Mouse (Mus musculus): ENCODE measurements around the gene Cldn11.

Cldn11 gene

DNA sequence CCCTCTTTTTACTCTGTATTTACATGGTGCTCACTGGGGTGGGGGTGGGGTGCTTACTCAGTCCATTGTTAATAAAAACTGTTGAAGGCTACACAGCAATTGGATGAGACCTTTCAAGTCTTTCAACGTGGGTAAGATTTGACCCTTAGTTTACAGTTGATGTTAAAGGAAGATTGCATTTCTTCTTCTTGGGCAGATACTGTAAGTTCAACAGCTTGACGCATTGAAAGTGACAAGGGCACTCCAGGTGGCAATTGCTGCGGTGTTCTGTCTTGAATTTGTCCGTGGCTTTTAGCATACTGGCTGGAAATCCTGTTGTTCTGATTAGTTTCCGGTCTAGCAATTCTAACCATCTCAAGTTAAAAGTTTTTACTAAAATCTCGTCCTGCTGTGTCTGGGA is 11.6 kb downstream of the Cldn11 start:
- no peak for DNase-seq

DNA sequence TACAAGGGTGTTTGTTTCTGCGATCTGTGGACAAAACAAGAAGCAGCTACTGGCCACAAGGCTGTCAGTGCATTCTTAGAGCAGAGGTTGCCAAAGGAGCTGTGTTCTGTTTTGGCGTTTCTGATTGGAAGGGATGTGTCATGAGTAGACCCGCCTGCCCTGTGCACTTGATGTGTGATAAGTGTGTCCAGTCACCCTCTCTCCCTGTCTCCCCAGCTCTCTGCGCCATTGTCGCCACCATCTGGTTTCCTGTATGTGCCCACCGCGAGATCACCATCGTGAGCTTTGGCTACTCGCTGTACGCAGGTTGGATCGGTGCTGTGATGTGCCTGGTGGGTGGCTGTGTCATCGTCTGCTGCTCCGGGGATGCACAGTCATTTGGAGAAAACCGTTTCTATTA is 13.1 kb downstream of the Cldn11 start:
- DNase-seq = no peak

DNA sequence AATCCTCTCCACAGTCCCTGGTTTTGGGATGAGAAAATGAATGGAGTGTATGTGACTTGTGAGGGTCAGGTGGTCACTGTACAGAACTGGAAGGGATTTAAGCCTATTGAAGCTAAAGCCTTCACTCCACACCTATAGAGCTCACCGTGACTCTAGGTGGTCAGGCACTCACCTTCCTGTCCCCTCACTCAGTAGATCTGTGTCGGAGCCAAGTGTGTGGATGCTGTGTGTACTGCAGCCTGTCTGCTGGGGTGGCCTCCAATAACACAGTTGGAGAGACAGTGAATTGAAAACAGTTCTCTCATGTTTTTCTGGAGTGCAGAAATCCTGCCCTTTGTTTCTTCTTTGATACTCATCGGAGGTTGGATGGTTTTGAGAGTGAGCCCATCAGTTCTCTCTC is 16.1 kb downstream of the Cldn11 start:
- no peak for DNase-seq

DNA sequence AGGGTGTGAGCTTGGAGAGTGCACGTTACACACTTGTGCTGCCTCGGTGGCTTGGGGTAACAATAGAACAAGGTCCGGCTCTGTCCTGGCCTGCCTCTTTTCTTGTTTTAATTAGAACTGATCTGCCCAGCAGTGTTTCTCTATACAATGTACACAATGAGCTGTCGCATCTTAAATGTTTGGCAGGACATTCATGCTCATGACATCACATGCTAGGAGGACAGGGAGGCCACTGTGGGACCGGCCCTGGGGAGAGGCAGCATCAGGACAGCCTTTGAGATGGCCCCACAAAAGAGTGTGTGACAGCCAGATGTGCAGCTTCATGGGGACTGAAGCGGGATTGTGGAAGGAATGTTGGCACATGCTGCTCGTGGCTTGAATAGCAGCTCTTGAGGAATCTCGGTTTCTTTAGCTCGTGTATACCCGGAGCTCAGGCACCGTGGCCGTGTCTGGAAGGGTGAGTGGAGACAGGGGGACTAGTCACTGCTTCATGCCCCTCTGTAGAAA is 16.7 kb downstream of the Cldn11 start:
- DNase-seq = no peak

DNA sequence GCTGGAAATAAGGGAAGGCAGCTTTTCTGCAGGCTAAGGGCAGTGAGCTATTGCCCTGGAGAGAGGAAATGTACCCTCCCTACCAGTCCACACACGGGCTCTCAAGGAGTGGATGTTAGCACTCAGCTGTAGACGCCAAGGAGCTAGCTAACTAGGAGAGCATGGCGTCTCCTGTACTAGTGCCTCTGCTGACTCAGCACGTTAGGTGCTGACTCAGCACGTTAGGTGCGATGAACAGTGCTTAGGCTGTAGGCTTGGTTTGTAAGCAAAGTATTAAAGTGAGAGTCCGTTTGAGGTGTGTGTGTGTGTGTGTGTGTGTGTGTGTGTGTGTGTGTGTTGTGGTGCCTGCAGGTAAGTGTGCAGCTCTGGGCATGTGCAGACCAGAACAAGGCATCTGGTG is 40.6 kb downstream of the Cldn11 start:
- no peak for DNase-seq

DNA sequence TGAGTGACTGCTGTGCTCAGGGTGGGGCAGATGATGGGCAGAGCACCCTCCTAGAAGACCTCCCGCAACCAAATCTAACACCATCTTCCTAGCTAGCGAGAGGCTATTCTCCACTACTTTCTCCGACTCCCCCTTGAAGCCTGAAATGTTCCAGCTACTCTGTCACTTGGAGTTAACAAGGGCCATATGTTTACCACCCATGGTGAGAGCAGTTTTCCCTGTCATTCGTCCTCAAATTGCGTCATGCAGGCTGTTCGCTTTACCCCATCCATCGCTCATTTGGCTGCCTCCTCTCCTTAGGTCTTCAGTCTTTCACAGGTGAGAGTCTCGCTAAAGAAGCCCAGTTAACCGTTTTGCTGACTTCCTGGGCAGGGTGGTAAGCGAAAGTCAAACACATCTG is 41.7 kb downstream of the Cldn11 start:
- DNase-seq = no peak

DNA sequence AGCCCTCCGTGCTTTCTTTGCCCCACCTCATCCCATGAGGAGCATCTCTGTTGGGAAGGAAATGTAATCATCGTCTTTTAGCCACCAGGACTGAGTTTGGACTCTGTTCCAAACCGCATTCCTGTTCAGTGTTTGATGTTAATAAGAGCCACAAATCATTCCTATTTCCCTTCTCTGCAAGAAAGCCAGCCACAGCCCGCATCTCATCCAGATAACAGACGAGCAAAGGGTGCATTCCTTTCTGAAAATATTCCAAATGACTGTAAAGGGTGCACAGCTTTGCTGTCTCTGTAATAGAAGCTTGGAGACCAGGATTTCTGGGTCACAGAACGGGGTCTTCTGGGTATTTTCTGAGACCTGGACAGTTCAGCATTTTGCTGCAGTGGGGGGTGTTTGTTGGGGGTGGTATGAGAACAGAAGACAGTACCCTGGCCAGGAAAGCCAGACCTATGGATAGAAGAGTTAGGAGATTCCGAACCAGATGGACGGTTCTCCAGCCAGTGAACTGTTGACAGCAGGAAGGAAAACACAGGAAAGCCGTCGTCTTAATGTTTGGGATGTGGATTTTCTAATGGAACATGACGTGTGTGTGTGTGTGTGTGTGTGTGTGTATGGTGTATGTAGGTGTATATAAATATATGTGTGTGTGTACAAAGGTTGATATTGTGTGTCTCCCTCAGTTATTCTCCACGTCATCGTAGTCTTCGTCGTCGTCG is 49.6 kb downstream of the Cldn11 start:
- no peak for DNase-seq

DNA sequence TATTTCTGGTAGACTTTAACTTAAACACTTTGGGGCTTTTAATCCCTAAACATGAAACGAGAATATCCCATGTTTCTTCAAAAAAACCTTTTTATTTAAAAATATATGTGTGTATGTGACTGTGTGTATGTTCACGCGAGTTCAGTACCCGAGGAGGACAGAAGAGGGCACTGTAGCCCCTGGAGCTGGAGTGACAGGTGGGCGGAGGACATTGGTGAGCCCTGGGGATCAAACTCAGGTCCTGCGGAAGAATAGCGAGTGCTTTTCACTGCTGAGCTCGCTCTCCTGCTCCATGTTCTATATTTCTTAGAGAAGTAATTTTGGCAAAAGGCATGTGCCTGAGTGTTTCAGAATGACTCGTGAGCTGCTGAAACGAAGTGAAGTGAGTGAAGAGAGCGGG is 54.2 kb downstream of the Cldn11 start:
- no peak for DNase-seq

DNA sequence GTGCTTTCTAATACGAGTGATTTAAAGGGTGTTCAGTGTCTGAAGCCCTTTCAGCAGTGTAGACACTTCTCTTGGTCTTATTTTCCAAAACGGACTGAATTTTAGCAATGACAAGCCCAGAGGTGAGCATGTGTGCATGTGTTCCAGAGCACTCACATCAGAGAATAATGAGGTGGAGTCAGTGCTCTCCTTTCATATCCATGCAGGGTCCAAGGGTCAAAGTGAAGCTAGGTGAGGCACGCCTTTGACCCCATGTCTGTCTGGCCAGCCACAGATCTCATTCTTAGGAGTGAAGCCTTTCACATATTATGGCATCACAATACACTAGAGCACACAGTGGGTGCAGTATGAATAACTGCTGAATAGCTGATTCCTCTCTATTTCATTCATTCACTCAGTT is 55.4 kb downstream of the Cldn11 start:
- DNase-seq = no peak

DNA sequence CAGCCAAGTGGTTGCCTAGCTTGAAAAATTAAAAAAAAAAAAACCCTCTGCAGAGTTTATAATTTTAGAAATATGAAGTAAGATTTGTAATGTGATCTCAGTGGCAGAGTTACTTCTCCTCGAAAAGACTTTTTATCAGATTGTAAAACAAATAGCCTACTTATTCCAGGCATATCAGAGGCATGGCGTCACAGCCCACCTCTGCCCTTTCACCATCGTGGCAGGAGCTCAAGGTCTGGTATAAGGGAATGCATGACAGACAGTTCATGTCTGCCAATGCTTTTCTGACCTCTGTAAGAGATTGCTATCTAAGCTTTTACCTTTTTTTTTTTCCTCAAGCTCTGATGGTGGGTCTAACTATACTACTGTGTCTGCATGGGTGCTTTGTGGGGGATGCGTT is 58.3 kb downstream of the Cldn11 start:
- DNase-seq = no peak

DNA sequence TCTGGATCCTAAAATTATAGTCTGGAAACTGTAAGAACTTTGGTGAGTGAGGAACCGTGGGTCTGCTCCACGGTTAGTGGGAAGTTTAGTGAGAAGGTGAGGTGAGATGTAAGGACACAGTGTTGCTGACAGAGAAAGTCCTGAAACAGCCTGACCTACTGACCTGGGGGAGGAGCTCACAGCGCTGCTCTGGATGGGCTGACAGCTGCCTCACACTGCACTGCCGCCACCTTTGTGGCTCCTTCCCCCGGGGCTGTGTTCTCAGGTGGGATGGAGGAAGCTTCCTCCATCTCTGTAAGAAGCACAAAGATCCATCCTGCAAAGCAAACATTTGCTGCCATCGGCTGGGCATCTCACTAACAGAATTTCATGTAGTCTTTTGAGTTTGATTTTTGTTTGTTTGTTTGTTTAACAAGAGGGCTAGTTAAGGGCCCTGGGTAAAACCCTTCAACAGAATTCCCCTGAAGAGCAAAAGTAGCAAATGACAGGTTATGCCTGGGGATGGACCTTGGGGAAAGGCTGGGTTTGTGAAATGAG is 58.8 kb downstream of the Cldn11 start:
- no peak for DNase-seq

DNA sequence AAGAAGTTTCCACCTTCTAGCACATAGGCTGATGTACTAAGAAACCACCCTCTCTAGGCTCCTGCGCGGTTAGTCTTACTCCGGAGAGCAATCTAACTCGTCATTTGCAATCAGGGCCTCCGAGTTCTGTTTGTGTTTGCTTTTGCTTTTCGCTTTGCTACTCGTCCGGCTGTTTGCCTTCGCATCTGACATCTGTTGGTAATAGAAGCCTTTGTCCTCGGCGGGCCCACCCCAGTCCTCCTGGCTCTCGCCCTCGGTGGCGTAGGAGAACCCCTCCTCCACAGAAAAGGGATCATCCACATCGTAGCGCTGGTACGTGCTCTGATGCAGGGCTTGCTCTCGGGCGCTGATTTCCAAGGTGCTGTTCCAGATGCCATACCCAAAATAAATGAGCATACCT is 59.3 kb downstream of the Cldn11 start:
- no peak for DNase-seq

DNA sequence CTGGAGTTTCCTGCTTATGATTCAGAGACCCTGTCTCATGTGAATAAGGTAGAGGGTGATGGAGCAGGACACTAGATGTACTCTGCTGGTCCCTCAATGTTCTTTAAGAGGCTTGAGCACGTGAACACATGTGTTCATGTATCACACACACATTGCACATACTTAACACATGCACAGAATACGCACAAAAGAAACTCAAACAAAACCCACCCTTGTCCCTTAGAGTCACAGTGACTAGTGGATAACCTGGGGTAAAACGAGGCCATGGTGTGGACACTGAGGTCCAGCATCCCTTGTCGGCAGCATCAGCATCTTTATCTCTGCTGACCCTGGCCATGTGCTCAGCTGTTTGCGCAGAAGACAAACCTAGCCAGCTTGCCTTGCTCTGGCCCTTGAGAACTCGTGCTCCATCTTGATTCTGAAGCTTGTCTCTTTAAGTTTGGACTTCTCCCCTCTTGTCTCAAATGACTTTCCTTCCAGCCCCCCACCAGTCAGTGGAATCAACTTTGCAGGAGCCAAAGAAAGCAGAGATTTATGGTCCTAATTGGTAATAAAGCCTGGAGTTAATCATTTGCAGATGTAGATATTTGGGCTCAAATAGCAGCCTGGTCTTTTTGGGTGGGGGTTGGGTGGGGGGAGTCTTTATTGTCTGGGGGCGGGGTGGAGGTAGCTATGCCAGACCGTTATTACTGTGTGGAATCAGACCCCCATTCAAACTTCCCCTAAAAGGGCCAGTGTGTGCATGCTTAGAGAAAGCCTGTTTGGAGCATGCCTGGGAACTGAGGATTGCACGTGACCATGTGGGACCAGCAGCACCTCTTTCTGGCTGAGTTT is 62.7 kb downstream of the Cldn11 start:
- no peak for DNase-seq

DNA sequence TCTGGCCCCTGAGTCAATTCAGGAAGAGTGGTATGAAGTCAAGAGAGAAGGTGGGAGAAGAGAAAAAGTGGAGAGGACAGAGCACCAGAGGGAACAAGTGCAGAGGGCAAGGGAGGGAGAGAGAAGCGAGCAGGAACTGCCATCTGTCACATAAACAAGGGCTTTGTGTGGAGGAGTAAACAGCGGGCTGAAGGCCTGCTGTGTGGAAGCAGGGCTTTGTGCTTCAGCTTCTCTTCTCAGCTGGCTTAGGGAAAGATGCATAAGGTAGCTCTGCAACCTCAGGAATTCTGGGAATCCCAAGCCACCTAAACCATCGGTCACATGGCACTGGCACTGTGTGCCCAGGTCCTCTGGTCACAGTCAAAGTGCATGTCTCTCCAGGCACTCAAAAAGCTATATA is 64.1 kb downstream of the Cldn11 start:
- no peak for DNase-seq

All from B cell, adult 2 months (primary cell).